Mouse (Mus musculus): ENCODE data around the gene Clec4d. TPM values are rescaled to one million over a fixed set of nuclear protein-coding genes. Genes with fewer than 3 reads are reported as not detected.
"Not testable (repeated sequence)": the region's sequence is repeated elsewhere in the genome, so short reads cannot be mapped to it uniquely, and the experiment has no call there.

The Clec4d gene
- total RNA-seq, 1 experiment: not detected

DNA sequence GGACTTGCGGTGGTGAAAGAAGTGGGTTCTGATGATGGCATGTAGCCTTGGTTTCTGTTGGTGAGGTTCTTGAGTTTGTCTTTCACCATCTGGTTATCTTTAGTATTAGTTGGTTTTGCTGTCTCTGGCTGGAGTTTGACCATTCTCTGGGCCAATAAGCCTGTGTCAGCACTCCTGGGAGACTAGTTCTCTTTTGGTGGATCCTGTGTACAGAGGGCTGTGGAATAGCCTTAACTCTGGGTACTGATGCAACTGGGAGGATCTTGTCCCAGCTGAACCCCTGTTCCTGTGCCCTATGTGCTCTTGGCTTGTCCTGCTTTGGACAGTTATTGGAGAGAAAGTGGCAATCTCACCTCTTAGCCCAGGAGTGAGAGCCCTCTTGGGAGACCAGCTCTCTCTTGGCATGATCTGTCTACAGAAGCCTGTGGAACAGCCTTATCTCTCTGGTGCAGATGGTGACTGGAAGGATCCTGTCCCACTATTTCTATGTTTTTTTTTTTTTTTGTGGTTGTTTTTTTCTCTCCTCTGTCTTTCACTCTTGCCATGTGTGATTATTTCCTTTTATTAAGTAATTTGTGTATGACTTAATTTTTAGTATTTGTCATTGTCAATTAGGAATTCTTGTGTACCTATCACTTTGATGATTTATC, 31.0 kb downstream of the Clec4d start:
- H3K9me3 ChIP-seq (ENCODE audit: control insufficient read depth, insufficient read depth, low read depth, low read length): no peaks in the 10 kb centered on the region
- DNase-seq (ENCODE audit: low read depth, low spot score): no peak
- in situ Hi-C loops (cut with MboI; ENCODE audit: low sequenced_read_pairs in 2 of 2, unreplicated experiment in 2 of 2): no loop called here
- no peak overlapping the region for H3K27ac ChIP-seq (ENCODE audit: insufficient read depth, low read depth, low read length, poor library complexity, severe bottlenecking)
- no peak overlapping the region for H3K4me3 ChIP-seq (ENCODE audit: insufficient read depth in 1 of 2, low read depth in 1 of 2, low read length in 2 of 2, poor library complexity in 1 of 2, severe bottlenecking in 1 of 2)
- H3K36me3 ChIP-seq (ENCODE audit: control insufficient read depth, insufficient read depth, low read length, poor library complexity, severe bottlenecking): no peaks in the 10 kb centered on the region
- H3K9ac ChIP-seq (ENCODE audit: insufficient read depth, low read depth, low read length, poor library complexity, severe bottlenecking): no peak overlapping the region
- no peaks in the 10 kb centered on the region for H3K4me1 ChIP-seq (ENCODE audit: control insufficient read depth in 2 of 2, insufficient read depth in 2 of 2, low read length in 2 of 2, poor library complexity in 1 of 2)
- TF ChIP-seq ZC3H11A (IDR thresholded peaks at IDR 0.05; ENCODE audit: borderline replicate concordance, low read depth, low read length) (no peak), ZNF384 (IDR thresholded peaks at IDR 0.05; ENCODE audit: low read depth, low read length) (no peak), HCFC1 (IDR thresholded peaks at IDR 0.05; ENCODE audit: borderline replicate concordance, insufficient read depth, low read length) (no peak), CHD2 (IDR thresholded peaks at IDR 0.05; ENCODE audit: low read depth, low read length) (no peak), MAFK (IDR thresholded peaks at IDR 0.05; ENCODE audit: insufficient read depth, low read depth, low read length) (no peak)

DNA sequence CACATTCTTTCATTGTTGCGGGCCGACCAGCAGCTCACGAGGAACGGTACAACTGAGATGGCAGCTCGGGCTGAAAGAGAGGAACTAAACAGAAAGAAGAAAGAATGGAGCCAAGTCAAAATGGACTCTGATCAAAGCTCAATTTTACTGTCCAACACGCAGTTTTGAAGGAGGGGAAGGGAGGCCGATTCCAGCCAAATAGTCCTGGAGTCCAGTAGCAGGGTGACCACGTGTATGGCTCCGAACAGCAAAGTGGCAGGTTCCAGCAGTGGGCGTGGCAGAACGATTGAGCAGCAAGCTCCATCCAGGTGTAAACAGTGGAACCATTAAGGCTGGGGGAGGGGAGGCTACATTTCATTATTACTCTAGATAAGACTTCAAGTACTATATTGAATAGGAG, 31.6 kb downstream of the Clec4d start:
- H3K27ac ChIP-seq (ENCODE audit: insufficient read depth, low read depth, low read length, poor library complexity, severe bottlenecking); DNase-seq (ENCODE audit: low read depth, low spot score); in situ Hi-C loops (cut with MboI; ENCODE audit: low sequenced_read_pairs in 2 of 2, unreplicated experiment in 2 of 2); H3K9me3 ChIP-seq (ENCODE audit: control insufficient read depth, insufficient read depth, low read depth, low read length); H3K4me3 ChIP-seq (ENCODE audit: insufficient read depth in 1 of 2, low read depth in 1 of 2, low read length in 2 of 2, poor library complexity in 1 of 2, severe bottlenecking in 1 of 2); H3K4me1 ChIP-seq (ENCODE audit: control insufficient read depth in 2 of 2, insufficient read depth in 2 of 2, low read length in 2 of 2, poor library complexity in 1 of 2); H3K9ac ChIP-seq (ENCODE audit: insufficient read depth, low read depth, low read length, poor library complexity, severe bottlenecking); H3K36me3 ChIP-seq (ENCODE audit: control insufficient read depth, insufficient read depth, low read length, poor library complexity, severe bottlenecking): not testable (repeated sequence)

DNA sequence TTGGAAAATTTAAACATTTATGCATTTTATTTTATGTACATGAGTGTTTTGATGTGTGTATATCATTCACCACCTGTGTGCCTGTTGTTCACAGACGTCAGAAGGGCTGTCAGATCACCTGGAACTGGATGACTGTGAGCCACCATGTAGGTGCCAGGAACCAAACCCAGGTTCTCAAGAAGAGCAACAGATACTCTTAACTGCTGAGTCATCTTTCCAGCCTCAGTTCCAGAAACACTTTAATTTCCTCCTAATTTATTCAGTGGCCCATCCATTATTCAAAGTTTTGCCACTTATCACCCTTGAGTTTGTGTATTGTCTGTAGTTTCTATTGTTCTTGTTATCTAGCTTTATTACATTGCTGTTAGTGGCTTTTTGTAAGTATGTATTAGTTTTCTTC, 34.8 kb downstream of the Clec4d start:
- no peak overlapping the region for H3K9ac ChIP-seq (ENCODE audit: insufficient read depth, low read depth, low read length, poor library complexity, severe bottlenecking)
- H3K27ac ChIP-seq (ENCODE audit: insufficient read depth, low read depth, low read length, poor library complexity, severe bottlenecking): no peak overlapping the region
- H3K9me3 ChIP-seq (ENCODE audit: control insufficient read depth, insufficient read depth, low read depth, low read length): no peaks in the 10 kb centered on the region
- DNase-seq (ENCODE audit: low read depth, low spot score): no peak
- no peaks in the 10 kb centered on the region for H3K36me3 ChIP-seq (ENCODE audit: control insufficient read depth, insufficient read depth, low read length, poor library complexity, severe bottlenecking)
- in situ Hi-C loops (cut with MboI; ENCODE audit: low sequenced_read_pairs in 2 of 2, unreplicated experiment in 2 of 2): no loop called here
- TF ChIP-seq CHD2 (IDR thresholded peaks at IDR 0.05; ENCODE audit: low read depth, low read length): no peak
- TF ChIP-seq MAFK (IDR thresholded peaks at IDR 0.05; ENCODE audit: insufficient read depth, low read depth, low read length): peak; percentile 52; the same call in 1 of the 2 replicates
- no peaks in the 10 kb centered on the region for H3K4me1 ChIP-seq (ENCODE audit: control insufficient read depth in 2 of 2, insufficient read depth in 2 of 2, low read length in 2 of 2, poor library complexity in 1 of 2)
- H3K4me3 ChIP-seq (ENCODE audit: insufficient read depth in 1 of 2, low read depth in 1 of 2, low read length in 2 of 2, poor library complexity in 1 of 2, severe bottlenecking in 1 of 2): no peak overlapping the region

DNA sequence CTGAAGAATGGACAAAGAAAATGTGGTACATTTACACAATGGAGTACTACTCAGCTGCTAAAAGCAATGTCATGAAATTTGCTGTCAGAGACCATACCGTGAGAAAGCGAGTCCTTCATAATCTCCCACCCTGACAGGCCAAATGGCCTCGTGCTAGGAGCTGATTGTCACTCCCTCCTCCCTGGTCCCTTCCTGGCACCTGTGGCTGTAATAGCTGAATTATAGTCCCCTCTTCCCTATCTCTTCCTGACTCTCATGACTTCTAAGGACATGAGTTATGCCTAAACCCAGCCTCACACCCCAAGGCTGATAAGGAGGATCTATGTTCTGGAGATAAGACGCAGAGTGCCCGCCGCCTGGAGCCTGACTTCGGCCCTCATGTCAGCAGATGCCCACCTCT, 44.4 kb downstream of the Clec4d start:
- H3K27ac ChIP-seq (ENCODE audit: insufficient read depth, low read depth, low read length, poor library complexity, severe bottlenecking); H3K4me3 ChIP-seq (ENCODE audit: insufficient read depth in 1 of 2, low read depth in 1 of 2, low read length in 2 of 2, poor library complexity in 1 of 2, severe bottlenecking in 1 of 2); H3K36me3 ChIP-seq (ENCODE audit: control insufficient read depth, insufficient read depth, low read length, poor library complexity, severe bottlenecking); in situ Hi-C loops (cut with MboI; ENCODE audit: low sequenced_read_pairs in 2 of 2, unreplicated experiment in 2 of 2); H3K9ac ChIP-seq (ENCODE audit: insufficient read depth, low read depth, low read length, poor library complexity, severe bottlenecking); H3K4me1 ChIP-seq (ENCODE audit: control insufficient read depth in 2 of 2, insufficient read depth in 2 of 2, low read length in 2 of 2, poor library complexity in 1 of 2); H3K9me3 ChIP-seq (ENCODE audit: control insufficient read depth, insufficient read depth, low read depth, low read length); DNase-seq (ENCODE audit: low read depth, low spot score): not testable (repeated sequence)

DNA sequence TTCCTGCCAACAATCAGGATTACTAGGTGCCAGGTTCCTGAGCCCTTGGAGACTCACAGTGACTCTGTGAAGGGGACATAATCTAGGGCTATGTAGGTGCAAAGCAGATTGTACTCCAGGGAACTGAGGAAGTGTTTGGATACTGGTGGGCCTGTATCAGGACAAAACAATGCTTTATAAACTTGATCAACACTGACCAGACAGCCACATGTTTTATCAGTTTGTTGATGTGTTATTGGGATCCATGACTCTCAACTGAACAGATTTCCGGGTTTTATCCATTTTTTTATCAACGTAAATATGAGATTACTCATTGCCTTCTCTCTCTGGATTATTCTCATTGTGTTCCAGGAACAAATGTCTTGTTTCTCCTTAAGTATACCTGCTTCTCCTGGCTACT, 46.1 kb downstream of the Clec4d start, which contains the start of gene Vmn2r19:
Vmn2r19 (plus strand) TSS at position 301 of the 400 bp plus-strand sequence.
- in situ Hi-C loops (cut with MboI; ENCODE audit: low sequenced_read_pairs in 2 of 2, unreplicated experiment in 2 of 2): no loop called here
- H3K27ac ChIP-seq (ENCODE audit: insufficient read depth, low read depth, low read length, poor library complexity, severe bottlenecking): no peak within 1 kb of the TSS
- TF ChIP-seq HCFC1 (IDR thresholded peaks at IDR 0.05; ENCODE audit: borderline replicate concordance, insufficient read depth, low read length): no peak
- no peak for TF ChIP-seq ZNF384 (IDR thresholded peaks at IDR 0.05; ENCODE audit: low read depth, low read length)
- no peak for TF ChIP-seq CHD2 (IDR thresholded peaks at IDR 0.05; ENCODE audit: low read depth, low read length)
- no peak for TF ChIP-seq MAFK (IDR thresholded peaks at IDR 0.05; ENCODE audit: insufficient read depth, low read depth, low read length)
- TF ChIP-seq ZC3H11A (IDR thresholded peaks at IDR 0.05; ENCODE audit: borderline replicate concordance, low read depth, low read length): no peak

More for the DNA sequence above, 46.1 kb downstream of the Clec4d start, which contains the start of gene Vmn2r19:
- no peak within 1 kb of the TSS for H3K9ac ChIP-seq (ENCODE audit: insufficient read depth, low read depth, low read length, poor library complexity, severe bottlenecking)
- no peaks in the 10 kb centered on the region for H3K4me1 ChIP-seq (ENCODE audit: control insufficient read depth in 2 of 2, insufficient read depth in 2 of 2, low read length in 2 of 2, poor library complexity in 1 of 2)
- DNase-seq (ENCODE audit: low read depth, low spot score): no peak
- H3K4me3 ChIP-seq (ENCODE audit: insufficient read depth in 1 of 2, low read depth in 1 of 2, low read length in 2 of 2, poor library complexity in 1 of 2, severe bottlenecking in 1 of 2): no peak within 1 kb of the TSS
- H3K9me3 ChIP-seq (ENCODE audit: control insufficient read depth, insufficient read depth, low read depth, low read length): no peaks in the 10 kb centered on the region
- H3K36me3 ChIP-seq (ENCODE audit: control insufficient read depth, insufficient read depth, low read length, poor library complexity, severe bottlenecking): no peaks in the 10 kb centered on the region

Other genes starting within 250 kb of the Clec4d start
- not detected in 2 replicates for gene Clec4b1, start 212.1 kb upstream of the Clec4d start, total RNA-seq (2012; rRNA removed)
- not detected in 2 replicates for gene Clec4a2, start 155.7 kb upstream of the Clec4d start, total RNA-seq (2012; rRNA removed)
- not detected in 2 replicates for gene Clec4b2, start 89.2 kb upstream of the Clec4d start, total RNA-seq (2012; rRNA removed)
- not detected in 2 replicates for gene Clec4n, start 32.3 kb upstream of the Clec4d start, total RNA-seq (2012; rRNA removed)
- not detected in 2 replicates for gene Clec4e, start 27.8 kb downstream of the Clec4d start, total RNA-seq (2012; rRNA removed)
- not detected in 2 replicates for gene Vmn2r19, start 46.2 kb downstream of the Clec4d start, total RNA-seq (2012; rRNA removed)
- not detected in 2 replicates for gene Vmn2r20, start 156.0 kb downstream of the Clec4d start, total RNA-seq (2012; rRNA removed)